Mouse (Mus musculus) small intestine, adult 2 months (tissue): ENCODE measurements around the gene Mgat4a. TPM values are rescaled to one million over a fixed set of nuclear protein-coding genes. Genes with fewer than 3 reads are reported as not detected.
"Not testable (repeated sequence)": the region's sequence is repeated elsewhere in the genome, so short reads cannot be mapped to it uniquely, and the experiment has no call there.

Experiments used
- H3K27ac ChIP-seq: fragments of 200-500 bp; 2 replicates; pipeline ENCODE4 v1.5.1; 2012; ENCODE audit warnings: low read depth, low read length, control low read depth, inconsistent platforms; ENCODE audit not compliant: insufficient read depth
- H3K27me3 ChIP-seq: fragments of 200-500 bp; 2 replicates; pipeline ENCODE4 v1.6.1; 2012; ENCODE audit warnings: mild to moderate bottlenecking, moderate library complexity, low read length, inconsistent platforms; ENCODE audit not compliant: control insufficient read depth, insufficient read depth
- H3K36me3 ChIP-seq: fragments of 200-500 bp; 2 replicates; pipeline ENCODE4 v1.6.1; 2012; ENCODE audit warnings: mild to moderate bottlenecking, low read length, control low read depth, inconsistent platforms; ENCODE audit not compliant: control insufficient read depth, insufficient read depth
- H3K4me1 ChIP-seq: fragments of 200-500 bp; 2 replicates; pipeline ENCODE4 v1.6.1; 2012; ENCODE audit warnings: low read length, inconsistent platforms, mixed read lengths; ENCODE audit not compliant: control insufficient read depth, insufficient read depth, insufficient read length
- H3K4me3 ChIP-seq: fragments of 200-500 bp; 2 replicates; pipeline ENCODE4 v1.5.1; 2012; ENCODE audit warnings: low read depth, mild to moderate bottlenecking, control low read depth, inconsistent platforms, low read length, moderate library complexity
- CTCF ChIP-seq: fragments of 200-500 bp; IDR thresholded peaks from 2 replicates; pipeline ENCODE4 v1.5.1; 2012; ENCODE audit warnings: low read depth, mild to moderate bottlenecking, control low read depth, inconsistent platforms, low read length, moderate library complexity, mixed read lengths; ENCODE audit not compliant: insufficient replicate concordance, insufficient read length; ENCODE audit errors: extremely low read depth
- POLR2A ChIP-seq: fragments of 200-500 bp; IDR thresholded peaks from 2 replicates; pipeline ENCODE4 v1.6.1; 2012; ENCODE audit warnings: low read depth, mild to moderate bottlenecking, control low read depth, inconsistent platforms, low read length, moderate library complexity
- WGBS: fragments of 180-500 bp; shearing (Covaris S2); methylation state at CpG from one replicate; pipeline ENCODE4 v1.1.7; 2018; 5-methylcytosine and 5-hydroxymethylcytosine counted together
- polyA plus RNA-seq: library from polyadenylated mRNA; depleted of rRNA; stranded (reverse); fragments of >200 nt; gene quantifications from 2 replicates; pipeline ENCODE4 v1.2.3, GENCODE M21; 2012

Mgat4a gene
- polyA plus RNA-seq, 1 experiment: 53.3 TPM

DNA sequence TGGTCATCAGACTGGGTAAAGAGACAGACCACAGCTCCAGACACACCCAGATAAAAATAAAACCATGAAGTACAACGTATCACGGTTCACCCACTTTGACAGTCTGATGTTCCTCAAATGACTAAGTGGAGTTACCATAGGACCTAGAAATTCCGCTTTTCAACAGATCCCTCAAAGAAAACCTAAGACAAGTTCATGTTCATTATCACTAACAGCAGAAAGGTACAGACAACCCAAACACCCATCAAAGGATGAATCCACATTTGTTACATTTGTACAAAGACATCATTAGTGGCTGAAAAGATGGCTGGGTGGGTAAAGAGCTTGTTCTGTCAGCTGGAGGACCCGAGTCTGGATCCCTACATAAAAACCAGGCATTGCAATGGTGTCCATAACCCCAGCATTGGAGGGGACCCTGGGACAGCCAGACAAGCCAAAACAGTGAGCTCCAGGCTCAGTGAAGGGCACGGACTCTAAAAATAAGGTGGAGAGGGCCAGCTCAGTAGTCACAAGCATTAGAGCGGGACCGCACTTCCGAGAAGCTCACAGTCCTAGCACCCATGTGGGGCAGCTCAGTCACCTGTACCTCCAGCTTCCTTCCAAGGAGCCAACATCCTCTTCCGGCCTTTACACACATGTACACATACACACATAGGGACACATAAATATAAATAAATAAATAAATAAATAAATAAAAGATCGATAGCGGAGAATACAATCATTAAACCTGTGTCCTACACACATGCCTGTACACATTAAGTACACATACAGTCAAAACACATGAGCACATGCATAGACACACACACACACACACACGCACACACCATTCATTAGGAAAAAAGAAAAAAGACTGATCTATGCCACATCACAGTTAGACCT is 8.9 kb downstream of the Mgat4a start:
- Histone ChIP-seq H3K27ac (no peak overlapping the region), H3K27me3 (no peaks in the 10 kb centered on the region), H3K4me1 (peaks cover 26% of the 10 kb centered on the region; the same call in 1 of the 2 replicates), H3K4me3 (no peak overlapping the region), H3K36me3 (peaks cover 54% of the 10 kb centered on the region)
- no peak for TF ChIP-seq CTCF
- TF ChIP-seq POLR2A: no peak
- 80% methylated on average over 12 of the region's 12 CpGs for WGBS

DNA sequence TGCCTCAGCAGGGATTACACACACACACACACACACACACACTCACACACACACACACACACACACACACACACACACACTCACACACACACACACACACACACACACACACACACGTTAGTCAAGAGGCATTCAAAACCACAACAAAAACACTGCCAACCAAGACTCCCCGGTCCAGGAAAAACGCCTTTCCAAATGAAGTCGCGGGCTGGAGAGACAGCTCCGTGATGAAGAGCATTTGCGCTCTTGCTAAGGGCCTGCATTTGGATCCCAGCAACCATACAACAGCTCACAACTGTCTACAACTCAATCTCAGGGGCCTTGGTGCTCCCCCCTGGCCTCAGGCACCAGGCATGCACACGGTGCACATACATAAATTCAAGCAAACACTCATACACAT is 10.8 kb downstream of the Mgat4a start:
- Histone ChIP-seq H3K36me3 (peaks cover 50% of the 10 kb centered on the region), H3K4me3 (no peak overlapping the region), H3K27me3 (no peaks in the 10 kb centered on the region), H3K4me1 (peaks cover 29% of the 10 kb centered on the region; the same call in 1 of the 2 replicates), H3K27ac (0 out of 2 replicates have a peak overlapping the region, but pooled peaks have one; percentile 5)
- WGBS: 66% methylated on average over 8 of the region's 8 CpGs
- TF ChIP-seq CTCF (no peak), POLR2A (no peak)

DNA sequence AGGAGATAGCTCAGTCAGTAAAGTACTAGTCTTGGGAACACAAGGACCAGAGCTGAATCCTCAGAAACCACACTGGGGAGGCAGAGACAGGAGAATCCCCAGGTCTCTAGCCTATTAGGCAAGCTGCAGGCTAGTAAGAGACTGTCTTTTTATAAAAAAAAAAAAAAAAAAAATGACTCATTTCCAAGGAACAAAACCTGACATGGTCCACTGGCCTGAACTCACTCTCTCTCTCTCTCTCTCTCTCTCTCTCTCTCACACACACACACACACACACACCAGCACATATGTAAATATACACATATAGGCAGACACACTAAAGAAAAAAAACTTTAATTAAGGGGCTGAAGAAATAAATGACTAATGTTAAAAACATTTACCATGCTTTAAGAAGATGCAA is 14.6 kb downstream of the Mgat4a start:
- H3K4me3 ChIP-seq: no peak overlapping the region
- H3K27ac ChIP-seq: peak overlapping the region; percentile 79; the same call in 1 of the 2 replicates
- TF ChIP-seq CTCF: no peak
- no peak for TF ChIP-seq POLR2A
- H3K27me3 ChIP-seq: no peaks in the 10 kb centered on the region
- peaks cover 42% of the 10 kb centered on the region; the same call in 1 of the 2 replicates for H3K4me1 ChIP-seq
- peaks cover 36% of the 10 kb centered on the region for H3K36me3 ChIP-seq

DNA sequence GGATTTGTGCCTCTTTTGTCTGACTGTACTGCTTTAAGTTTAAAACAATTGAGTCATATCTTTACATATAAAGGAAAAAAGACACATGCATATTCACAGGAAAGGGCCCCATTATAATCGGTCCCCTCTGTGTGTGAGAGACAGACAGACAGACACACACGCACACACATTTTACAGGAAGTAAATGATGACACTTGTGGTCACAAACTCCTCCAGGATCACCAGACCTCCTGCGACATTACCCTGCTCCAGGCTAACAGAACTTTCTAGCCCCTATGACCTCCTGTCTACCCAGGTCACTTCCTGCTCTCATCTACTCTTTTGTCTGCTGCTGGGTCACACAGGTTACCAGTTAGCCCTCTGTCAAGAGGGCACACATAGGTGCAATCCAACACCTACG is 16.1 kb downstream of the Mgat4a start:
- peaks cover 46% of the 10 kb centered on the region; the same call in 1 of the 2 replicates for H3K4me1 ChIP-seq
- TF ChIP-seq POLR2A (no peak), CTCF (no peak)
- H3K36me3 ChIP-seq: peaks cover 38% of the 10 kb centered on the region
- no peaks in the 10 kb centered on the region for H3K27me3 ChIP-seq
- peak overlapping the region; percentile 79 for H3K27ac ChIP-seq
- no peak overlapping the region for H3K4me3 ChIP-seq
- WGBS: 64% methylated on average over 4 of the region's 4 CpGs

DNA sequence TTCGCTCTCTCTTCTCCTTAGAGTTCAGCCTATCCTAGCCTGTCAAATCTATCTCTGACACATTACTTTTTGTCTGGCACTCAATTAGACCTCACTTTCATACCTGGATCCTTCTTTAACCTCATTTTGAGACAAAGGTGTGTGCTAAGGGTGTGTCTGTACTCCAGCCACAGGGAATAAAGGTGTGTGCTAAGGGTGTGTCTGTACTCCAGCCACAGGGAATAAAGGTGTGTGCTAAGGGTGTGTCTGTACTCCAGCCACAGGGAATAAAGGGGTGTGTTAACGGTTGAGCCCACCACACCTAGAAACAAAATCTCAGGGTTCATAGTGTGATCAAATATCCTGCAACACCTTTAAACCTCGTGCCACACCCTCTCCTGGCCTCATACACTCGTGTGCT is 16.7 kb downstream of the Mgat4a start:
- peak overlapping the region; percentile 99 for H3K27ac ChIP-seq
- H3K27me3 ChIP-seq, H3K4me3 ChIP-seq: not testable (repeated sequence)
- WGBS: 45% methylated on average over 4 of the region's 4 CpGs
- H3K36me3 ChIP-seq: peaks cover 38% of the 10 kb centered on the region
- H3K4me1 ChIP-seq: peaks cover 44% of the 10 kb centered on the region; the same call in 1 of the 2 replicates

DNA sequence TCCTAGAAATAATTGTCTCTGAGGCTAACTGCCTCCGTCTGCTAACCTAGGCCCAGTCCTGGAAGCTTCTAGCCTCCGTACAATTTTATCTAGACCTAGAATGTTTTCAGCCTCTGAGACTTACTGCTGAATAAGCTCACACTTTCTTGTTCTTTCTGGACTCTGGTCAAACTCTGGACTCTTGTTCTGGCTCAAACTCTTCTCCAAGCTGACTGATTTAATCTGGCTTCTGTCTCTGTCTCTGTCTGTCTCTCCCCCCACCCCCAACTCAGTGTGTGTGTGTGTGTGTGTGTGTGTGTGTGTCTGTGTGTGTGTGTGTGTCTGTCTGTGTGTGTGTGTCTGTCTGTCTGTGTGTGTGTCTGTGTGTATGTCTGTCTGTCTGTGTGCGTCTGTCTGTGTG is 17.3 kb downstream of the Mgat4a start:
- WGBS: 43% methylated on average over 3 of the region's 3 CpGs
- not testable (repeated sequence) for H3K4me3 ChIP-seq, H3K27me3 ChIP-seq
- Histone ChIP-seq H3K36me3 (peaks cover 34% of the 10 kb centered on the region), H3K4me1 (peaks cover 46% of the 10 kb centered on the region; the same call in 1 of the 2 replicates), H3K27ac (peak overlapping the region; percentile 99)

DNA sequence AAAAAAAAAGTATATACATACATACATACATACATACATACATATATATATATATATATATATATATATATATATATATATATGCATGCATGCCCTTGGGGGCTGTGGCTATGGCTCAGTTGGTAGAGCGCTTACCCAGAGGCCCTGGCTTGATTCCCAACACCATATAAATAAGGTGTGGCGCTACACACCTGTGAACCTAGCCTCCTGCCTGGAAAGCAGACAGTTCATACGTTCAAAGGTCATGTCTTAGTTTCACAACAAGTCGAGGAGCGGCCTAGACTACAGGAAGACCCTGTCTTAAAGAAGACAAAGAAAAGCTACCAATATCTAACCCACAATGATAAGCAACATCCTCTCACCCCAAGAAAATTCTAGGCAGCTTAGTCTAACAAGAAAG is 18.7 kb downstream of the Mgat4a start:
- H3K27ac ChIP-seq: peak overlapping the region; percentile 99
- TF ChIP-seq CTCF (no peak), POLR2A (no peak)

DNA sequence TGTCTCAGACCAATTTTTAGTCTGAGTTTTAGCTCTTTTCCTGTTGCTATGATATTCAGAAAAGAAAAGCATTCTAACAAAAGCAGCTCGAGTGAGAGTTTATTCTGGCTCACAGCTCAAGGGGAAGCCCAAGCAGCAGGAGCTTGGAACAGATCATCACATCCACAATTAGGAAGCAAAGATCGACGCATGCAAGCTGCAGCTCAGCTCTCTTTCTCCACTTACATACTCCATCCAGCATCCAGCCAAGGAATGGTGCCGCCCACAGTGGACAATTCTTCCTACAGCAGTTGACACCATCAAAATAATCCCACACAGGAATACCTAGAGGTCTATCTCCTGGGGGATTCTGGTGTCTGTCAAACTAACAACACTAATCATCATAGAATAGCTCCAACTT is 22.0 kb downstream of the Mgat4a start:
- Histone ChIP-seq H3K4me1 (peaks cover 48% of the 10 kb centered on the region; the same call in 1 of the 2 replicates), H3K27me3 (no peaks in the 10 kb centered on the region), H3K27ac (peak overlapping the region; percentile 90), H3K36me3 (peaks cover 11% of the 10 kb centered on the region), H3K4me3 (peak overlapping the region; percentile 7; the same call in 1 of the 2 replicates)
- WGBS: 74% methylated on average over 4 of the region's 4 CpGs
- TF ChIP-seq CTCF (no peak), POLR2A (no peak)

More for the DNA sequence above, 18.7 kb downstream of the Mgat4a start:
- peaks cover 25% of the 10 kb centered on the region for H3K36me3 ChIP-seq
- no peak overlapping the region for H3K4me3 ChIP-seq
- H3K27me3 ChIP-seq: no peaks in the 10 kb centered on the region
- H3K4me1 ChIP-seq: peaks cover 49% of the 10 kb centered on the region; the same call in 1 of the 2 replicates
- WGBS: 27% methylated on average over 5 of the region's 5 CpGs
